Mouse (Mus musculus) liver, embryonic 14 days (tissue): ENCODE data around the gene Zw10. TPM values are rescaled to one million over a fixed set of nuclear protein-coding genes. Genes with fewer than 3 reads are reported as not detected.

Experiments
- polyA plus RNA-seq: library from polyadenylated mRNA; depleted of rRNA; stranded (reverse); fragments of >200 nt; gene quantifications from 2 replicates; pipeline ENCODE4 v1.2.3, GENCODE M21; 2012; rRNA removed

Gene Zw10
- 17.3 and 20.4 TPM in 2 replicates for polyA plus RNA-seq

GRCm38 (mm10) chr9:49055333-49056205, at the start of gene Zw10:
Zw10 (plus strand) TSS chr9:49055613.

GRCm38 (mm10) chr9:49081107-49081506, 25.7 kb downstream of the Zw10 start, which contains the start of gene Tmprss5:
Tmprss5 (plus strand) TSS chr9:49081260.

Other genes with a start within 250 kb of the Zw10 start
- gene Zbtb16, start 219.4 kb upstream of the Zw10 start, polyA plus RNA-seq = 0.27 and 0.32 TPM in 2 replicates
- 0.01 TPM in 1 of 2 replicates, not detected in the other for gene Htr3a, start 144.5 kb upstream of the Zw10 start, polyA plus RNA-seq
- not detected in 2 replicates for gene Htr3b, start 90.6 kb upstream of the Zw10 start, polyA plus RNA-seq
- 2.6 and 4.2 TPM in 2 replicates for gene Usp28, start 70.2 kb upstream of the Zw10 start, polyA plus RNA-seq
- gene Tmprss5, start 25.6 kb downstream of the Zw10 start, polyA plus RNA-seq = 0.01 and 0.02 TPM in 2 replicates
- gene Gm4894, start 194.9 kb downstream of the Zw10 start, polyA plus RNA-seq = not detected in 2 replicates